Mouse (Mus musculus): Measurements from ENCODE around the gene Trim31.
"Not testable (repeated sequence)": the region's sequence is repeated elsewhere in the genome, so short reads cannot be mapped to it uniquely, and the experiment has no call there.

Trim31 gene

DNA sequence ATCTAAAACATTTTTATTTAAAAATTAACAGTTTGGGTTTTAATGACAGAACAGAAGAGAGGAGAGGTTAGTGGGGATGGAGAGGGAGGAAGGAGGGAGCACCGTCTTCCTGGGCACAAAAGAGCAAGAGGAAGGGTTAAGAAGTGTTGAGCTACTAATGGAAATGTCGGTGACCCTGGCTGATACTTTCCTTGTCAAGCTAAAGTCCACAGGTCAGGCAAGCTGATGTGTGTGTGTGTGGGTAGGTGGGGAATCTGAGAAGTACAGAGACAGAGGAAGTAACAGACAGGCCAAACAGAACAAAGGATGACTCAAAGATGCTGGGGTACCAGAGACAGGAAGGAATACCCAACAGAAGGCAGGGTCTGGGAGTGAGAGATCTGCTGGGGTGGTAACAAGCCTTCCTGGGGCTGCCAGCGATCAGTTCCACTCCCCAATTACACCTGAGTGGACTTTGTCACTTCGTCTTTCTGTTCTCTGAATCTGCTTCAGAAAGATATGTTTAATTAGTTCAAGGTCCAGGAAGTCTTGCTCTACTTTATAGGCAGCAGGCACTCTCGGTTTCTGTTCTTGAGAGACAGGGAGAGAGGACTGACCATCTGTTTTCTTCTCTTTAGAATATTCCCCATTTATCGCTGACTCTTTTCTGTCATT is at the start of gene Trim31:
TSS of gene Trim31 (plus strand) at position 567 of the 654 bp plus-strand sequence.
- DNase-seq (ENCODE audit: low read depth in 1 of 2, low spot score in 2 of 2), result no peak

GRCm38 (mm10) chr17:36848911-36849310 is 49.0 kb upstream of the Trim31 start:
- no peak for DNase-seq (ENCODE audit: low read depth in 1 of 2, low spot score in 2 of 2)

GRCm38 (mm10) chr17:36849992-36850391 is 47.9 kb upstream of the Trim31 start:
- no peak for DNase-seq (ENCODE audit: low read depth in 1 of 2, low spot score in 2 of 2)

DNA sequence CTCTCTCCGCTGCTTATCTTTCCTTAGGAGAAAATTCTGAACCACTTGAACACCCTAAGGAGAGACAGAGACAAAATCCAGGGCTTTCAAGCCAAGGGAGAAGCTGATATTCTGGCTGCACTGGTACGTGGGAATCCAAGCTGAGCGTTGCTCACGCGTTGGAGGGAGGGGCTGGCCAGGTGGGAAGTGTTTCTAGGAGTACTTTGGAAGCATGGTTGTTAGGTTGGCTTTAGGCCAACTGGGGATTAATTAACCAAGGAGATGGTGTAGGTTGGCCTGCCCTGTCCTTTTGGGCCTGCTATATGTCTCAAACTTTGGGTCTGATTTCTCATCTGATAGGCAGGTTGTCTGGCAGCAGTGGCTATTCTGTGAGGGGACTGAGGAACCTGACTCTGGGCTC is 46.7 kb upstream of the Trim31 start:
- DNase-seq (ENCODE audit: low read depth in 1 of 2, low spot score in 2 of 2), result no peak

GRCm38 (mm10) chr17:36851627-36852026 is 46.3 kb upstream of the Trim31 start:
- DNase-seq (ENCODE audit: low read depth in 1 of 2, low spot score in 2 of 2), result no peak

DNA sequence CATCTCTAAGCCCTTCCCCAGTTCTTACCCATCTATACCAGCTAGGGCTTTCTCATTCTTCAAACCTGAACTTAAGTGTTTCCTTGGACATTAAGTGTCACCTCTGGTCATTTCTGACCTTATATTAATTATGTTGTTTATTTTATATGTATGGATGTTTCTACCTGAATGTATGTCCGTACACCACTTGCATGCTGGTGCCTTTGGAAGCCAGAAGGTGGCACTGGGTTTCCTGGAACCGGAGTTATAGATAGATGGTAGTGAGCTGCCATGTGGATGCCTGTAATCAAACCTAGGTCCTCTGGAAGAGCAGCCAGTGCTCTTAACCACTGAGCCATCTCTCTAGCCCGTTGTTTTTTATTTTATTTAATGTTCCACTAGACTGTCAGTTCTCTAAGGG is 42.4 kb upstream of the Trim31 start:
- no peak for DNase-seq (ENCODE audit: low read depth in 1 of 2, low spot score in 2 of 2)

- DNase-seq (ENCODE audit: low read depth in 1 of 2, low spot score in 2 of 2), result no peak
These were observed 41.7 kb upstream of the Trim31 start for GRCm38 (mm10) chr17:36856236-36856635.

GRCm38 (mm10) chr17:36858181-36858580 is 39.7 kb upstream of the Trim31 start:
- no peak for DNase-seq (ENCODE audit: low read depth in 1 of 2, low spot score in 2 of 2)

DNA sequence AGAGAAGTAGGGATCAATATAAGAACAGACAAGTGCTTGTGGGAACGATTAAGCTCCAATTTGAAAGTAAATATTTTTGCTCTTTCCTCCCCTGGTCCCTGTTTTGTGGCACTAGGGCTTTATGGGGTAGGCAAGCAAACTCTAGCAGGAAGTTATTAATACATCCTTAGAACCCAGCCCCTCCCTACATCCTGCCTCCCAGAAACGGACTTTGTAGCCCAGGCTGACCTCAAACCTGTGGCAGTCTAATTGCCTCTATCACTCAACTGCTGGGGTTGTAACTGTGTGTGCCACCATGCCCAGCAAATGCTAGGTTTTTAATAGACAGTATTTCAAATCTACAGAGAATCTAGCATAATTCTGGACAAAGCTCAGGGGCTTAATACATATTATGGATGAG is 36.2 kb upstream of the Trim31 start:
- DNase-seq (ENCODE audit: low read depth in 1 of 2, low spot score in 2 of 2), result no peak

DNA sequence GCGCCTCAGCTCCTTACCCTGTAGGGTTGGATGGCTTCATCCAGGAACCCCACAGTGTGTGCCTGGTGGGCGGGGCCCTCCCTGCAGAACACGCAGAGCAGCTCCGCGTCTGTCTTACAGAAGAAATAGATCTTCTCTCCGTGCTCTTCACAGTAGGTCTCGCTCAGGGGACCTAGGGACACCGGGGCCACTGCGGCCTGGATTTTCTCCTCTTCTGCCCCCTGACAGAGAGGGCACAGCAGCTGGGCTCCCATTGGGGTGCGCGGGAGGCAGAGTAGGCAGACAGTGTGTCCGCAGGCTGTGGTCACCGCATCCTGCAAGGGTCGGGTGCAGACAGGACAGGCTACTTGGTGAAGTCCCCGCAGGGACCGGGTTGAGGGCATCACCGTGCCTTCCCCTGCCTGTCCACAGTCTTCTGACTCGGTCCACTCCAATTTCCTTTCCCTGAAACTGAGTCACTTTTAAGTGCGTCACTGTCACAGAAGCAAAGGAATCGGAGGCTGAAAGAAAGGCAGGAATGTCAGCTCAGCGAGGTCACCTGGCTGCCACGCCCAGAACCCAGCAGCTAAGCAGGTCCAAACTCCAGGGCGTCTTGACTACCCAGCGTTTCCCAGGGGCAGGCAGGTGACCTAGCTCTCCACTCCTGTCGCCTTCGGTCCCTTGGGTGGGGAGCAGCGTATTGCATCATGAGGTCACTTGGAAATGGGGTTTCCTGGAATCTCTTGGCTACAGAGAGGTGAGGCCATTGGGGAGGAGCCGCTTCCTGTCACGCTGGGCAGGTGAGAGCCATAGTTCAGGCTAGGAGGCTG is 31.0 kb upstream of the Trim31 start, which contains the start of gene Trim15:
TSS of gene Trim15 (minus strand) at position 492 of the 809 bp plus-strand sequence.
- DNase-seq (ENCODE audit: low read depth in 1 of 2, low spot score in 2 of 2), result no peak

DNA sequence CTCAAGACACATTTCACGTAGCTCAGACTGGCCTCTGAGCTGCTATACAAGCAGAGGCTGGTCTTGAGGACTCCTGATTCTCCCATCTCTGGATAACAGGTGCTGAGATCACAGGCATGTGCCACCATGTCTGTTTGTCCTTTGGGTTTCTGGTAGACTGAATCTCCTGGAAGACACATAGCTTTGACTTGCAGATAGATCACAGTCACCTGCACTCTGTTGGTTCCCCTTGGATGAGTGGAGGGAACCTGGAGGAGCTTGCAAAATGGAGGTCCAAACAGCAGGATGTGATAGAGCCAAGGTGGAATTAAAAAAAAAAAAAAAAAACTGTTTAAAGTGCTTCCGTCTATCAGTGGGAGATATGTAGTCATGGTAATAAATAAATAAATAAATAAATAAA is 29.1 kb upstream of the Trim31 start:
- no peak for DNase-seq (ENCODE audit: low read depth in 1 of 2, low spot score in 2 of 2)

DNA sequence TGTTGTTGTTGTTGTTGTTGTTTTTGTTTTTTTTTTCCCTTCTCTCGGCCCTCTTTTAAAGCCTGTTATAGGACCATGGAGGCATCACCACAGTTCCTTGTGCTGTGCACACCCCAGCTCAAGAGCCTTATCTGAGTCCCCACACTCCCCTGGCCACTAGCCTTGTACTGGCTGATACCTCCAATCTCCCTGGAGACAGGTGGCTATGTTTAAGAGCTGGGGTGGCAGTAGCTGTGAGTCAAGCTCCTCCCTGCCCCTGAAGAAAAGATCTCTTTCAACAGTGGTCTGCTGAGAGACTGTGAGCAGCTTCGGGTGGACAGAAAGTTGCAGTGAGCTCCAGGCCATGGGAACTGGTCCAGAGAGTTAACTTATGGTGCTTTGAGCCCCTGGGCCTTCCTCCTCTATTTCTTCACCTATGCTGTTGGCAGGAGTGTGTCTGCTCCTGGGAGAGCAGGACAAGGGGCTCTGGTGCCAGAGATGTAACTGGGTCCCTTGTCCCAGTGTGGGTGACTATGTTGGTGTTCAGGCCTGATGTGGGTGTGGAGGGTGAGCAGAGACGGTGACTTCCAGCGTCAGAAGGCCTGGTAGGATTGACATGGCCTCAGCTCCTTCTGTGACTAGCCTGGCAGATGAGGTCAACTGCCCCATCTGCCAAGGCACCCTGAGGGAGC is 28.5 kb upstream of the Trim31 start, which contains the start of gene Trim10:
TSS of gene Trim10 (plus strand) at position 291 of the 671 bp plus-strand sequence.
- DNase-seq (ENCODE audit: low read depth in 1 of 2, low spot score in 2 of 2), result no peak

DNA sequence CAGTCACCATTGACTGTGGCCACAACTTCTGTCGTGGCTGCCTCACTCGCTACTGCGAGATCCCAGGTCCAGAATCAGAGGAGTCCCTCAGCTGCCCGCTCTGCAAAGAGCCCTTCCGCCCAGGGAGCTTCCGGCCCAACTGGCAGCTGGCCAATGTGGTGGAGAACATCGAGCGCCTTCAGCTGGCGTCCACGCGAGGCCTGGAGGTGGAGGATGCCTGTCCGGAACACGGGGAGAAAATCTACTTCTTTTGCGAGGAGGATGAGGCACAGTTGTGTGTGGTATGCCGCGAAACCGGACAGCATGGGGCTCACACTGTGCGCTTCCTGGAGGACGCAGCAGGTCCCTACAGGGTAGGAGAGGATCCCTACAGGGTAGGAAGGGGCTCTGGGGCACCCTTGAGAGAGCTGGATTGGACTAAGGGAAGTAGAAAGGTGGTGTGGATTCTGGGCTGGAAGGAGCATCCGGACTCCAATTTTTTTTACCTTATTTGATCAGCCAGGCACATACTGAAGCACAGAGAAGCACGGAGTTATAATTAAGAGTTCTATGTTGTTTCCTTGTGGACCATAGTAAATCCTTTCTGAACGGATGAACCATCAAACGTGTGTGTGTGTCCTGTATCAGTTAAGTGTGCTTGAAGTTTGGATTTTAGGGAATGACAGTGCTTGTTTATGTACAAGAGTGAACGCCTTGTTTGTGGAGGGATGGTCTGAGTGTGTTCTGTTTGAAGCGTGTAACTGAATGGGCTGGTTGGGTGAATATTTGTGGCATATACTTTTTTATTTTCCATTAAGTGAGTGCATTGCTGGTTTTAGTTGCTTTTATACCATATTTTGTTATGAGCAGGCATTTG is 27.7 kb upstream of the Trim31 start:
- no peak for DNase-seq (ENCODE audit: low read depth in 1 of 2, low spot score in 2 of 2)

GRCm38 (mm10) chr17:36874636-36875035 is 23.3 kb upstream of the Trim31 start:
- DNase-seq (ENCODE audit: low read depth in 1 of 2, low spot score in 2 of 2), result no peak

GRCm38 (mm10) chr17:36883350-36883749 is 14.6 kb upstream of the Trim31 start:
- DNase-seq (ENCODE audit: low read depth in 1 of 2, low spot score in 2 of 2), result no peak

DNA sequence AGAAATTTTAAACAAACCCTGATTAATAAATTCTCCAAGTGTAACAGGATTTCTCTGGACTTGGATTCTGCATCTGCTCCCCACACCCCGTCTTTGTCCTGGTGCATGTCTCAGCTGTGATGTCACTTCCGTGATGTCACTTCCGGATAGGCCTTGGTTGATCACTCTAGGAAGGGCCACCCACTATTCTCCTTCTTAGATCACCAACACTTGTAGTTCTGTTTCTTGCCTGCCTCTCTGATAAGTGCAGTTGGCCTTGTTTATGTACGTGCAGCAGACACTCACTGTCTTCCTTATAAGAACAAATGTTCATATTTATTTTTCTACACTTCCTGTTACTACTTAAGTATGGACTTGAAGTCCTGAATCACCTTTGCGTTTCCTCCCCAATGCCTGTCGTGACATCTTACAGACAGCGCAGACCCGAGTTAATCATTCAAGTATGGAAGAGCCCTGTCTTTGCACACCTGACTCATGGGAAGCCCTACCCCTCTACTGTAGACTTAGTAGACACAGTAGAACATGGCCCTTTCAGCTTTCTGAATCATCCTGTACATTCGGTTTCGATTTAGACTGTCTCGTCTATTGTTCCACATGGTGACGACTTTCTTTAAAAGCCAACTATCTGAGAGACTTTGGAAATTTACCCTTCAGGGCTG is 12.7 kb upstream of the Trim31 start:
- DNase-seq (ENCODE audit: low read depth in 1 of 2, low spot score in 2 of 2), result no peak

DNA sequence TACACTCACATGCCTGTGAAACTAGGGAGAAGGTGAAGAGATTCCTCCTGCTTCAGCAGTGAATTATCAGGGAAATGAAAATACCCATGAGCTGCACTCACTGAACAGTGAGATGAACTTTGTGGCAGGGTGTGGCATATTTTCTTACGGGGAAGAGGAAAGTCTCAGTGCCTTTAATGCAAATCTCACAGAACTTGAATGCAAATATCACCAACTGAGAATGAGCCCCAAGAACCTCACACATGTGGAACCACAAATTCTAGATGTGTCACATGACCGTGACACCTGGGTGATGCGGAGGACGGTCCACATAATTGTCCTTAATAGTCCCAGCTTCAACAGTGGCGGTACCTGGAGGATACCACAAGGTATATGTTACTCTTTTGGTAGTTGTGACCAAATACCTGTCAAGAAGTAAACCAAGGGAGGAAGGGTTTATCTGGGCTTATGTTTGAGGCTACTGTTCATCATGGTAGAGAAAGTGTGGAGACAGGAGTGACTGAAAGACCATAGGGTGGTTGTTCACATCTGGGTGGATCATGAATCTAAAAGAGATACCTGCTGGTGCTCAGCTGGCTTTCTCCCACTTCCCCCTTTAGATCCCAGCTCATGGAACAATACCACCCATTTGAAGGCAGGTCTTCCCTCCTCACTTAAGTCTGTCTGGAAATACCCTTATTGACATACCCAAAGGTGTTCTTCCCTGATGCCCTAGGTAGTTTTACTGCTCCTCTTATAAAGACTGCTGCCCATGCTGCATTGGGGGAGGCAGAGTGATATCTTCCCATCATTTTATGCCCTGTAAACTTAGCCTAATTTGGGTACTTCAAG is 7.6 kb upstream of the Trim31 start, which contains the start of gene Trim40:
TSS of gene Trim40 (minus strand) at position 51 of the 831 bp plus-strand sequence.
- no peak for DNase-seq (ENCODE audit: low read depth in 1 of 2, low spot score in 2 of 2)

GRCm38 (mm10) chr17:36891496-36891895 is 6.4 kb upstream of the Trim31 start:
- DNase-seq (ENCODE audit: low read depth in 1 of 2, low spot score in 2 of 2), result not testable (repeated sequence)

GRCm38 (mm10) chr17:36892362-36892761 is 5.6 kb upstream of the Trim31 start:
- no peak for DNase-seq (ENCODE audit: low read depth in 1 of 2, low spot score in 2 of 2)
